Mouse (Mus musculus): ENCODE measurements around the gene Eid2b. TPM values are rescaled to one million over a fixed set of nuclear protein-coding genes. Genes with fewer than 3 reads are reported as not detected.

Gene Eid2b
- total RNA-seq, 2 experiments from 2014 or later: 0.58 to 3.0 TPM

DNA sequence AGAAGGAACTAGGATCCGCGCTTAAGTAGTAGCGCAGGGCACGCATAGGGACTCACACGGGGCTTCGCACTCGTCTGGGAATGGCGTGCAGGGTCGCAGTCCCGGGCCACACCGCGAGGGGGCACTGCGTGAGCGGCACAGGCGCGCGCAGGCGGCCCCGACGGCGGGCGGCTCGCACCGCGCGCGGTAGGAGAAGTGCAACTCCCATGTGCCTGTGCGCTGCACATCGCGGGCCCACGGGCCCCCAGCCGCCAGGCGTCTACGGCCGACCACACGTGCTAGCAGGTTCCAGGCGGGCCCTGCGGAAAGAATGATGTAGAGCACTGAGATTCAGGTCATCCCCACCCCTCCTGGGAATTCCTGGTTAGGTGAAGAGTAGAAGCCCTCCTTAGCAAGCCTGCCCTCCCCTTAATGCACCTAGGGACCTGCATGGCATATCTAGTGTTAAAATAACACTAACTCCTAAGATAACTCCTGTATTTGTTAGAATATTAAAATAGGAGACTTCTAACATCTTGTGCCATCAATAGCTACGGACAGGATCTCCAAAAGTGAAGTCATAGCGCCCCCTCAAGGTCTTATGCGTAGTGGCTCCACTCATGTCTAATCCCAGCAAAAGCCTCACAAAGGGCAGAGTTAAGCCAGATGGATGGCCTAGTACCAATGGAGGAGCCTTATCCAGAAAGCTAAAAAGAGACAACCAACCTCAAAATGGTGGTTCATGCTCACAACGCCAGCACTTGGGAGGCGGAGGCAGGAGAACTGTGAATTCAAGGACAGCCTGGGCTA lies 21.5 kb downstream of the Eid2b start:
- ATAC-seq (replicated peaks; ENCODE audit: low FRiP score, poor library complexity, severe bottlenecking): no peak

DNA sequence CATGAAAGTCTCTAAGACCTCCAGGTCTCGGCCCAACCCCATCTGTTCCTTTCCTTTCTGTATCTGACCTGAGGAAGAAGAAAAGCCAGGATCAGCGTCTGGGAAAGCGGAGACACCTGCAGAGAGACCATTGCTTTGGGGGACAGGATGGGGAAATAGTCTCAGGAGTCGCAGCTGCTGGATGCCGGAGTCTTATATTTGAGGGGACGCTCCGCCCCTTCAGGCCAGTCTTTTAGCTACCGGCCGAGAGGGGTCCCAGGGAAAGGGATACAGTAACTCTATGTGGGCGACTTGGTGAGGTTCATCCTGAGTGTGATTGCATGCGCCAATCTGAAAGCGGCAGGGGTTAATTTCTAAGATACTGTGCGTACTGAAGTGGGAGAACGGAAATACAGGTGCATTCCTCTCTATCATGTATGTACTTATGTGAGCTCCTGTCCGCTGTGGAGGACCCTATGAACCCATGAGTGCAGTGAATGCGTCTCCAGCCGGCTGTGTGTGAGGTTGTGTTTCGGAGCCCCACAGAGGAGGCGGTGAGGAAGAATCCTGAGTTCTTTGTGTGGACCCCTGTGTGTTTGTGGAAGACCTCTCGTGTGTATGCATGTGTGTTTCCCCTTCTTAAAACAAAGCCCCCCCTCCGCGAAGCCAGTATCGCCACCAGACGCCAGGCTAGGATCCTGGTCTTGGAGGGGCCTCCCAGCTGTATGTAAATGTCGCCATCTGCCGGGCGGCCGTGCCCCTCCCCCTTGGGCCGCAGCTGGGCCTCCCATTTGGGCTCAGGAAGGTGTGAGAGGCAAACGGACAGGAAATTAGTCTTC lies 24.3 kb downstream of the Eid2b start, which contains the start of gene Dll3:
Gene Dll3 (minus strand): TSS at position 623 of the 818 bp plus-strand sequence.
- no peak for ATAC-seq (replicated peaks; ENCODE audit: low FRiP score, poor library complexity, severe bottlenecking)

DNA sequence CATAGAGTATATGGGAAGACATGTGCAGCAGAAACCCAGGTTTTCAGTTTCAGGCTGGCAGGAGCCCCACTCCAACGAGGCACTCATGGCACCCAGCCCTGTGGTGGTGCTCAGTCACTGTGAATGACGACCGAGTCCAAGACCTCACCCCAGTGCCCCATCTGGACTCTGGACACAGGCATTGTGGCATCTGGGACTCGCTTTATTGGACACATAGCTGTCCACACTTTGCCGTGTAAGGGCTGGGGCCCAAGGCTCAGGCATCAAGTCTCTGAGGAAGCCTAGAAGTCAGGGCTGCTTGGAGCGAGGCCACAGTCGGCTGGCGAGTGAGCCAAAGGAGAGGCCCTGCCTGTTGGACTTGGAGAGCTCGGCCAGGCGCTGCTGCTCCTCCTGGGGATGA lies 28.1 kb downstream of the Eid2b start:
- ATAC-seq (replicated peaks; ENCODE audit: low FRiP score, poor library complexity, severe bottlenecking): no peak

DNA sequence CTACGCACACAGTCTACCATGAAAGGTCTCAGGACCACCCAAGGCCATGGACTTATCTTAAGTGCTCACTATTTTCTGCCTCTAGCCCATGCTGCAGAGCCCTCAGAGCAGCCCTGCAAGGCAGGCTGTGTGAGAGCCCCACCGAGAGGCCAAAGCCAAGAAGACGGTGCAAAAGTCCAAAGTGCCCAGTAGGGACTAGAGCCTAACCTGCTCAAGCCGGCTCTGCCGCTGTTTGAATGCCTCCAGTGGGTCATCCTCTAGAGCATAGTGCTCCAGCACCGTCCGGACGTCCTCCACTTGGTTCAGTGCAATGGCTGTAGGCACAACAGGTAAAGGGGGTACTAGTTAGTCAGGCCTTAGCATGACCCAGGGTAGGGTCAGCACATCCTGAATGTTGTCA lies 28.7 kb downstream of the Eid2b start:
- no peak for ATAC-seq (replicated peaks; ENCODE audit: low FRiP score, poor library complexity, severe bottlenecking)

DNA sequence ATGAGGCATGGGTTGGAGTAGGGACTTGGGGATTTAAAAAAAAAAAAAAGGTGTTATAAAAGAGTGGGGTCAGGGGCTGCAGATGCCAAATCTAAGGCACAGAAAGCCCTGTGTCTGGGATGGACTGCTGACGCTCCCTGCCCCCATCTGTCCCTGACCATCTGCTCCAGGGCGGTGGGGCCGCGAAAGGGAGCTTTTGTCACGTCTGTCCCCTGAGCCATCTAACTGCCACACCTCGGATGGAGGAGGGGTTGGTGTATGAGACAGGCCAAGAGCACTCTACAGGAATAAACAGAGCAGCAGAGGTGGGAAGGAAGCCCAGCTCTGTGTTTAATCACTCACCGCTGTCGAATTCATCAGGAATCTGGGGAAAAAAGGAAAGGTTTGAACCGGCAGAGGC lies 32.2 kb downstream of the Eid2b start:
- ATAC-seq (replicated peaks; ENCODE audit: low FRiP score, poor library complexity, severe bottlenecking): no peak

DNA sequence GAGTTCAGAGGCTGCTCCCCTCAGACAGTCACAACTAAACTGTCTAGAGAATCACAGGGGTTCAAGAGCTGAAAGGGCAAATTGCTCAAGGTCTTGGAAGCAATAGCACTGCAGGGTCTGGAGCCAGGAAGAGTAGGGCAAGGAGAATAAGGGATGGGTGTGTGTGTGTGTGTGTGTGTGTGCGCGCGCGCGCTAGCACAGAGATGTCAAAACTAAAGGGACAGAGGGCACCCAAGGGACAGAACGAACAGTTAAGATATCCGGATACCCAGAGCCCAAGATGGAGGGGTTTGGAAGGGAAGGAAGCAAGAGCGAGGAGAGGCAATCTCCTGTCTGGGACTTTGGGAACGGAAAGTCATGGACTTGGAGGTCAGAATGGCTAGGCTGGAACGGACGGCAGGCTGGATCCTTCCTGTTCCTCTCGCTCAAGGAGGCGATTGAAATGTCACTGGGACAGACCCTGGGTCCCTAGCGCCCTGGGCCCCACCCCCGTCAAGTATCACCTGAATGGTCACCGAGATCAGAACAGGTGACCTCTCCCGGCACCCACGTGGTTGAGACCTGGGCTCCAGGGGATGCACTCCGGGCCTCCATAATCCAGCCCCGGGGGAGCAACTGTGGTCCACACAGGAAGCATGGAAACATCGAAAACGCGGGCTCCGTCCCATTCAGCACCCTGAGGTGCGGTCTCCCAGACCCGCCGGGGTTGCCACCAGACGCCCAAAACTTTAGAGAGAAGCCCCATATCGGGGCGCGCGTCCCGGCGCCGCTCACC lies 33.8 kb downstream of the Eid2b start:
- 0 out of 2 replicates have a peak, but pooled peaks have one; percentile 2 for ATAC-seq (replicated peaks; ENCODE audit: low FRiP score, poor library complexity, severe bottlenecking)

DNA sequence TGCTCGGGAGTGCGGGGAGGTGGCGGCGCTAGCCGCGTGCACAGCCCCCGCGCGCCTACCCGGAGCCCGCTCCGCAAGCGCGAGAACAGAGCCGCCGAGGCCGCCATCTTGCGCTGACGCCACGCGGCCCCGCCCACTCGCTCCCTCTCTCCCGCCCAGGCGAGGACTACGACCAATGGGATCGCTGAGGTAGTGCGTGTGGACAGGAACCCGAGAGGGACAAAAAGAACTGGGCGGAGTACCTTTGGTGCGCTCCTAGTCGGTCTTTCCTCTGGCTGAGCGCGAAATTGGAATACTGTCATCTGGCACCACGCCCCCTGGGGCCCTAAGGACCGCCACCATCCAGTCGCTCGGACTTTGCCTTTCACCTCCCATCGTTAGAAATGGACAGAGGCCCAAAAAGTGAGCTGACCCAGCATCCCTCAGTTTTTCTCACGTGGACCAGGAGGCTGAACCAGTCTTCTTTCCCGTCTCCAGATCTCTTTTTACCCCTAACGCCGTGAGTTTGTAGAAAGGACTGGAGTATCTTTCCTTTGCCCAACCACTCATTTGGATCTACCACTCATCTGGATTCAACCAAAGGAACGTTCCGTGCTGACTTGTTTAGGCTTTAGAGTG lies 34.5 kb downstream of the Eid2b start, which contains the start of gene Timm50:
Gene Timm50 (minus strand): TSS at position 147 of the 618 bp plus-strand sequence.
- ATAC-seq (replicated peaks; ENCODE audit: low FRiP score, poor library complexity, severe bottlenecking): peak; percentile 98

DNA sequence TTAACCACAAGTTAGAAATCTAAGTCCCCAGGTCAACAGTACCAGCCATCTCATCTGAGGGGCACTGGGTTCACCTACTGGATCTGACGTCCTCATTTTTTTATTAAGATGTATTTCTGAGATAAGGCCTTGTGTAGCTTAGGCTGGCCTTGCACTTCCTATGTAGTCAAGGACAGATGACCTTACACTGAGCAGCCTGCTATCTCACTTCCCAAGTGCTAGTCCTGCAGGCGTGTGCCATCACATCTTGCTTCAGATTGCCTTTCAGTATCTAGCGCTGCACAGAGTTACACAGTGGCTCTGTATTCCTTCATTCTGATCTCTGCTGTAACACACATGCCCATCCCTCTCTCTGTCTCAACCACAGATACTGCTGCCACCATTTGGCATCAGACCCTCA lies 40.5 kb downstream of the Eid2b start:
- no peak for ATAC-seq (replicated peaks; ENCODE audit: low FRiP score, poor library complexity, severe bottlenecking)

DNA sequence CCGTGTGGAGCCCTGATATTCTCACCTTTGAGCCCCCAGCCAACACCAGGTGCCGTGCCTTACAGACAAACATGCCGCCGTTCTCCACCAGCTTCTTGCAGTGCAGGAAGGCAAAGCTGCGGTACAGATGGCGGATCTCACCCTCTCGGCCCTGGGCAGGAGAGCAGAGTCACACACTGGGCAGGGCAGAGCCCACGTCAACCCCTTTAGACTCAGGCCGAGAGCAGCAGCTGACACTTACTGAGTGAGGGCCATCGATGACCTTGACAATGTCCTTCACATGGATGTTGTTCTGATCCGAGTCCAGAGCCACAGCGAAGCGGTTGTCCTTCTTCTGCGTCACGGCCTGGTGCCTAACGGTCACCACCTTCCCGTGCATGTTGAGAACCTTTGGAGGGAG lies 41.2 kb downstream of the Eid2b start:
- no peak for ATAC-seq (replicated peaks; ENCODE audit: low FRiP score, poor library complexity, severe bottlenecking)

DNA sequence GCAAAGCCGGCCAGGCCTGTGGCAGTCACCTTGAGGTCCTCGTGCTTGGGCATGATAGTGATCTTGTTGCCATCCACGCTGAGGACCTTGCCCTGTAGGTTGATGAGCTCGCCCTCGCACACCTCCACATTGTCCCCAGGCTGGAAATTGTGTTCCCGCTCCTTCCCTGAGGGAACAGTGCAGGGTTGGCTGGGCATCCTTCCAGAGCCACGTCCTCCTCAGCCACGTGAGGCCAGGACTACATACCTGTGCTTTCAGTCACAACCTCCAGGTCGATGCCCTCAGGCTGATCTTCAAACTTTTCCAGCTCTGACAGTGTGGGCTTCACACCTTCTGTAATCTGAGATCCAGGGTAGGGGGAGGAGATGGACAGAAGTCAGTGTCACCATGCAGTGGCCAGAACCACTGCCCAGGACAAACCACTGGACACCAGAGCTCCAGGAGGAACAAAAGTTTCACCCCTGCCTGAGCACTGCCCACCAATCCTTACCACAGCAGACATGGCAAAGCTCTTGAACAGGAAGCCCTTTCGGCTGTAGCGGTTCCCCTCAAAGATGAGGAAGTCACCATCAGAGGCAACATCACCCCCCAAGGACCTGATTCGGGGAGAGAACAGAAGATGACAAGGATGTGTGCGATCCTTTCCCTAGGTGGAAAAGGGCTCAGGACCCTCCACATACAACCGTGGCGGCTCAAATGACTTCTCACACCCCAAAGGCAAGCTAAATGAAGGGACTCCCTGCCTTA lies 44.6 kb downstream of the Eid2b start:
- ATAC-seq (replicated peaks; ENCODE audit: low FRiP score, poor library complexity, severe bottlenecking): no peak

DNA sequence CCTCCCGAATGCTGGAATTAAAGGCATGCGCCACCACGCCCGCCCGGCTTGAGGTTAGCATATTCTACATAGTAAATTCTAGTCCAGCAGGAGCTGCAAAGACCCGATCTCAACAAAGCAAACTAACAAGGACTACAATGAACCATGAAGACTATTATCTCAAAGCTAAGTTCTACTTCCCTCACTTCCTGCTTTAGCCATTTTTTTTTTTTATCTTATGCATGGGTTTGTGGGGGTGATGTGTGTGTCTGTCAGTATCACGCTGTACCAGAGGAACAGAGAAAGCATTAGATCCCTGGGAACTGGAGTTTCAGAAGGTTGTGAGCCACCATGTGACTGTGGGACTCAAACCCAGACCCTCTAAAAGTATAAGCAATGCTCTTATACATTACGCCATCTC lies 47.8 kb downstream of the Eid2b start:
- no peak for ATAC-seq (replicated peaks; ENCODE audit: low FRiP score, poor library complexity, severe bottlenecking)

DNA sequence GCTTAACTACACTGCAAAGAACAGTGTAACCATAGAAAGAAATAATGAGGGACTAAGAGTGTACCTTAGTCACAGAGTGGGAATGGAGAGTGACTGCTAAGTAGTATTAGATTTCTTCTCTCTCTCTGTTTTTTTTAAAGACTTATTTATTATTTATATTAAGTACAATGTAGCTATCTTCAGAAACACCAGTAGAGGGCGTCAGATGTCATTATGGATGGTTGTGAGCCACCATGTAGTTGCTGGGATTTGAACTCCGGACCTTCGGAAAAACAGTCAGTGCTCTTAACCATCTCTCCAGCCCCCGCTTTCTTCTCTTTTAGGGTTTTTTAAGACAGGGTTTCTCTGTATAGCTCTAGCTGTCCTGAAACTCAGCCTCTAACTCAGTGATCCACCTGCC lies 48.9 kb downstream of the Eid2b start:
- ATAC-seq (replicated peaks; ENCODE audit: low FRiP score, poor library complexity, severe bottlenecking): no peak

DNA sequence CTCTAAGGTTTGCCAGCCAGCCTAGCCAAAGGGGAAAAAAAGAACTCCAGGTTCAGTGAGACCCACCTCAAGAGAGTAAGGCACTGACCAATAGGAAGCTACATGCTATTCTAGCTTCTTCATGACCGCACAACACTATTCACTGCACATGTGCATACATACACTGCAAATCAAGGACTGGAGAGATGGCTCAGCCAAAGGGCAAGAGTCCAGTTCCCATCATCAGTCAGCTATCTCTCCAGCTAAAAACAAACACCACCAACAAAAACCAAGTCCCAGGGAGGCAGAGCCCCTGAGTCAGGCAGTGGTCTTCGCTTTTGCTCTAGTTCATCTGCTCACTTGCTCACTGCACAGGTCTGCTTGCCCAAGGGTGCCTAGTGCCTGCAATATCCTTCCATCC lies 50.7 kb downstream of the Eid2b start:
- no peak for ATAC-seq (replicated peaks; ENCODE audit: low FRiP score, poor library complexity, severe bottlenecking)

Other genes starting within 250 kb of the Eid2b start
- 42.7 and 43.7 TPM in 2 replicates for gene Psmc4, start 227.6 kb upstream of the Eid2b start, total RNA-seq (2015; ENCODE audit: low replicate concordance)
- gene Psmc4, start 227.6 kb upstream of the Eid2b start, total RNA-seq (2017; ENCODE audit: low replicate concordance): 36.5 and 39.1 TPM in 2 replicates
- gene Fcgbp, start 206.5 kb upstream of the Eid2b start, total RNA-seq (2015; ENCODE audit: low replicate concordance): not detected in 2 replicates
- not detected in 2 replicates for gene Fcgbp, start 206.5 kb upstream of the Eid2b start, total RNA-seq (2017; ENCODE audit: low replicate concordance)
- gene 9530053A07Rik, start 148.3 kb upstream of the Eid2b start, total RNA-seq (2015; ENCODE audit: low replicate concordance): not detected in 2 replicates
- 0.28 TPM in 1 of 2 replicates, not detected in the other for gene 9530053A07Rik, start 148.3 kb upstream of the Eid2b start, total RNA-seq (2017; ENCODE audit: low replicate concordance)
- gene Fbl, start 108.0 kb upstream of the Eid2b start, total RNA-seq (2015; ENCODE audit: low replicate concordance): 12.5 and 30.1 TPM in 2 replicates
- gene Fbl, start 108.0 kb upstream of the Eid2b start, total RNA-seq (2017; ENCODE audit: low replicate concordance): 22.2 and 30.7 TPM in 2 replicates
- 2.1 and 4.6 TPM in 2 replicates for gene Dyrk1b, start 98.3 kb upstream of the Eid2b start, total RNA-seq (2015; ENCODE audit: low replicate concordance)
- gene Dyrk1b, start 98.3 kb upstream of the Eid2b start, total RNA-seq (2017; ENCODE audit: low replicate concordance): 6.4 and 6.6 TPM in 2 replicates
- gene Eid2, start 9.9 kb upstream of the Eid2b start, total RNA-seq (2015; ENCODE audit: low replicate concordance): not detected in 2 replicates
- 0.34 and 0.42 TPM in 2 replicates for gene Eid2, start 9.9 kb upstream of the Eid2b start, total RNA-seq (2017; ENCODE audit: low replicate concordance)
- gene Selenov, start 13.4 kb downstream of the Eid2b start, total RNA-seq (2015; ENCODE audit: low replicate concordance): not detected in 2 replicates
- not detected in 2 replicates for gene Selenov, start 13.4 kb downstream of the Eid2b start, total RNA-seq (2017; ENCODE audit: low replicate concordance)
- not detected in 2 replicates for gene Dll3, start 24.5 kb downstream of the Eid2b start, total RNA-seq (2015; ENCODE audit: low replicate concordance)
- not detected in 2 replicates for gene Dll3, start 24.5 kb downstream of the Eid2b start, total RNA-seq (2017; ENCODE audit: low replicate concordance)
- gene Timm50, start 34.3 kb downstream of the Eid2b start, total RNA-seq (2015; ENCODE audit: low replicate concordance): 6.3 and 13.2 TPM in 2 replicates
- 6.7 and 9.4 TPM in 2 replicates for gene Timm50, start 34.3 kb downstream of the Eid2b start, total RNA-seq (2017; ENCODE audit: low replicate concordance)
- gene Supt5, start 61.0 kb downstream of the Eid2b start, total RNA-seq (2015; ENCODE audit: low replicate concordance): 15.9 and 18.6 TPM in 2 replicates
- gene Supt5, start 61.0 kb downstream of the Eid2b start, total RNA-seq (2017; ENCODE audit: low replicate concordance): 21.6 and 24.4 TPM in 2 replicates
- gene Rps16, start 72.9 kb downstream of the Eid2b start, total RNA-seq (2015; ENCODE audit: low replicate concordance): 649 and 667 TPM in 2 replicates
- 67.6 and 181 TPM in 2 replicates for gene Rps16, start 72.9 kb downstream of the Eid2b start, total RNA-seq (2017; ENCODE audit: low replicate concordance)
- gene Plekhg2, start 94.9 kb downstream of the Eid2b start, total RNA-seq (2015; ENCODE audit: low replicate concordance): 4.4 and 6.1 TPM in 2 replicates
- 0.98 and 4.1 TPM in 2 replicates for gene Plekhg2, start 94.9 kb downstream of the Eid2b start, total RNA-seq (2017; ENCODE audit: low replicate concordance)
- gene Zfp36, start 102.5 kb downstream of the Eid2b start, total RNA-seq (2015; ENCODE audit: low replicate concordance): 47.0 and 53.2 TPM in 2 replicates
- gene Zfp36, start 102.5 kb downstream of the Eid2b start, total RNA-seq (2017; ENCODE audit: low replicate concordance): 7.7 and 15.1 TPM in 2 replicates
- 6.3 and 9.0 TPM in 2 replicates for gene Med29, start 115.0 kb downstream of the Eid2b start, total RNA-seq (2015; ENCODE audit: low replicate concordance)
- 3.4 TPM in 1 of 2 replicates, not detected in the other for gene Med29, start 115.0 kb downstream of the Eid2b start, total RNA-seq (2017; ENCODE audit: low replicate concordance)
- gene Paf1, start 115.2 kb downstream of the Eid2b start, total RNA-seq (2015; ENCODE audit: low replicate concordance): 26.1 and 32.9 TPM in 2 replicates
- 16.7 and 24.7 TPM in 2 replicates for gene Paf1, start 115.2 kb downstream of the Eid2b start, total RNA-seq (2017; ENCODE audit: low replicate concordance)
- gene Gmfg, start 159.7 kb downstream of the Eid2b start, total RNA-seq (2015; ENCODE audit: low replicate concordance): 69.4 and 105 TPM in 2 replicates
- 115 and 118 TPM in 2 replicates for gene Gmfg, start 159.7 kb downstream of the Eid2b start, total RNA-seq (2017; ENCODE audit: low replicate concordance)
- 6.9 TPM in 1 of 2 replicates, not detected in the other for gene Lrfn1, start 174.2 kb downstream of the Eid2b start, total RNA-seq (2015; ENCODE audit: low replicate concordance)
- not detected in 2 replicates for gene Lrfn1, start 174.2 kb downstream of the Eid2b start, total RNA-seq (2017; ENCODE audit: low replicate concordance)
- not detected in 2 replicates for gene Ifnl2, start 232.7 kb downstream of the Eid2b start, total RNA-seq (2015; ENCODE audit: low replicate concordance)
- gene Ifnl2, start 232.7 kb downstream of the Eid2b start, total RNA-seq (2017; ENCODE audit: low replicate concordance): not detected in 2 replicates
- not detected in 2 replicates for gene Ifnl3, start 245.1 kb downstream of the Eid2b start, total RNA-seq (2015; ENCODE audit: low replicate concordance)
- gene Ifnl3, start 245.1 kb downstream of the Eid2b start, total RNA-seq (2017; ENCODE audit: low replicate concordance): not detected in 2 replicates